Mouse (Mus musculus) MN1 (cell line): Measurements from ENCODE around the gene Tpm4.

Source experiments
- DNase-seq: peaks from one replicate; pipeline ENCODE4 v3.0.0-alpha.2; 2016; ENCODE audit warnings: low spot score

Tpm4 gene

DNA sequence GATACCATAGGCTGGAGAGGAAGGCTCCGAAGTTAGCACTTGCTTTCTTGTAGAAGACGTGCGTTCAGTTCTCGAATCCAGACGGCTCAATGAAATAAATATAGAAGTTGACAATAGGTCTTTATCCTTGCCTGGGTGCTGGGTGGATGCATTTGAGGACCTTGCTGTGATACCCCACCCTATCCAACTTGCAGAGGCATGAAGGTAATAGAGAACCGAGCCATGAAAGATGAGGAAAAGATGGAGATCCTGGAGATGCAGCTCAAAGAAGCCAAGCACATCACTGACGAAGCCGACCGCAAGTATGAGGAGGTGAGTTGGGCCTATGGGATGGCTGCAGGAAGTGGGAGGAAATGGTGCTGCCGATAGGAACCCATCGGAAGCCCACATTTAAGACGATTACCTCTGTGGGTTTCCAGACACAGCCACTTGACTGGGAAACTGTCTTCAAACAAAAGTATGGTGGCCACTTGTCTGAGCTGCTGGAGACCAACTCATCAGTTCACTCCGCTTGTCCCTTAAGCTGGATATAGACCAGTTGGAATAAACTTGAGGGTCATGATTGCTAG, 8.6 kb downstream of the Tpm4 start:
- no peak for DNase-seq

DNA sequence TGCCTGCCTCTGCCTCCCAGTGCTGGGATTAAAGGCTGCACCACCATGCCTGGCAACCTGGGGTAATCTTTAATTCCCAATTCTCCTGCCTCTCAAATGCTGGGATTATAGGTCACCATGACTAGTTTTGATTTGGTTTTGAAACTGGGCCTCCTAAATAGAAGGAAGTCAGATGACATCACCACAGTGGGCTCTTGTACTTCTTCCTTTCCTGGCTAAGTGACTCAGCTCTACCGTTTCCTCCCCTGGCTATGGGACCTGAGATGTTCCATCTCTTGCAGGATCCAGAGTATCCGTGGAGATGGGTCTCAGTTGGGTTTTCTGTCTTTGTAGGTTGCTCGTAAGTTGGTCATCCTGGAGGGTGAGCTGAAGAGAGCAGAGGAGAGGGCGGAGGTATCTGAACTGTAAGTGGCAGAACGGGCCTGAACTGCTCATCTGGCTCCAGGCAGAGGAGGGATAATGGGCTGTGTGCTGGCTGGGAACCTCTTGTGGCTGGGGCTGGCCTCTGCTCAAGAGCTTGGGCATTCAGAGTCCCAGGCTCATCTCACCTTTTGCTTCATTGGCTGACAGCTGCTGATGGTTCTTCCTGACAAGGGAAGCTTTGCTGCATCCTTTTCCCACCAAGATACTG, 9.7 kb downstream of the Tpm4 start:
- DNase-seq: no peak

DNA sequence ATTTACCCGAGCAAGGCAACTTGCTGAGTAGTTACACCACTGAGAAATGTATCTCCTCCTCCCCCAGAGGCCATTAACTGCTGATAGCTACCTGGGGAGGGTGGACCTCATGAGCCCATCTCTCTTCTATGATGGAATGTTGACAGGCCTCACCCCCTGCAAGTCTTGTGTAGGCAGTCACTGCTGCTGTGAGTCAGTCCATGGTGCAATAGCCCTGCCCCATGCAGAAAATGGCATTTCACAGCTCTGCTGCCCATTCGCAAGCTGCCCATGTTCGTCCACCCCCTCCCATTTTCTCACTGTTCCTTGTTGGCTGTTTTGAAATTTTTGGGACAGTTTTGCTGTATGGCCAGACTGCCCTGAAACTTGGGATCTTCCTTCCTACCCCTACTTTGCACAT, 10.7 kb downstream of the Tpm4 start:
- DNase-seq: no peak

DNA sequence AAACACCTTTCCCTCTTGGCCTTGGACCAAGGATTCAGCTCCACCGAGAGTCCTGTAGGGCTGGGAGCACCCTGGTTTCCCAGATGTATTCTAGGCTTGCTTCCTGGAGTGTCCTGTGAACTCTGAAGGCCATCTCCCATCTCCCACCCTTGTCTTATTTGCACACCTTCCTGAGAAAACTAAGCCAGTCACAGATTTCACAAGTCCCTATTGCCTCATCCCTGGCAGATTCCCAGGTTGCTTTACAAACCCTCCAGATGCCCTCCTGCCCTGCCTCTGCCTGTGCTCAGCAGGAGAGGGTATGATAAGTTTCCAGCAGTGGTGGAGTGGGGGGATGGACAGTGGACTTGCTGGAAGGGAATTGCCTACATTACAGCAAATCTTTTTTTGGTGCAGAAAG, 11.3 kb downstream of the Tpm4 start:
- peak; percentile 50 for DNase-seq

DNA sequence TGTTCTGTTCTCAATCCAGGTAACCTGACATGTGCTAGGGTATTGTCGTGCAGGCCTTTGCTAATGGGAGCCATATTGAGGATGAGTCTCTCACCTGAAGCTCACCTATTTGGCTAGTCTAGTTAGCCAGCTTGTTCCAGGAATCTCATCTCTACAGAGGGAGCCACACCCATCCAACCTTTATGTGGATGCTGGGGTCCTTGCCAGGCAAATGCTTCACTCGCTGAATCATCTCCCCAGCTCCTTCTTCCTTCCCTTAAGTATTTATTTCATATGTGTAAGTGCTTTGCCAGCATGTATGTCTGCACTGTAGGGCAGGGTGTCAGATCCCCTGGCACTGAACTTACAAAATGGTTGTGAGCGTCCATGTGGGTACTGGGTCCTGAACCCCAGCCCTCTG, 11.8 kb downstream of the Tpm4 start:
- no peak for DNase-seq

DNA sequence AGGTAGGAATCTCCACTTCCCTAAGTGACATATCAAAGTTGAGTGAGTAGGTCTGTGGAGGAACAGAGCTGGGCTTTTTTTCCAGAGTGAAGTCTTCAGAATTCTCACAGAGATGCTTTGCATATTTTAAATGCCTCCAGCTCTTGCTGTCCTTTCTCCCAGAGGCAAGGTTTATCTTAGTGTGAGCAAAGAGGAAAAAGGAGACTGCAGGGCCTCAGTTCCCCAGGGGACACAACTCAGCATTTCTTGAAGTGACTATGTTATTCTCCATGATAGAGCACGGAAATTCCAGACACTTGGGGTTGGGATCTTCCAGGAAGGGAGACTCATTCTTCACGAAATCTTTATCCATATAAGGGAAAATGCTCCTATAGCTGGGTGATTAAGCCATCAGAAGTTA, 12.5 kb downstream of the Tpm4 start:
- DNase-seq: no peak

DNA sequence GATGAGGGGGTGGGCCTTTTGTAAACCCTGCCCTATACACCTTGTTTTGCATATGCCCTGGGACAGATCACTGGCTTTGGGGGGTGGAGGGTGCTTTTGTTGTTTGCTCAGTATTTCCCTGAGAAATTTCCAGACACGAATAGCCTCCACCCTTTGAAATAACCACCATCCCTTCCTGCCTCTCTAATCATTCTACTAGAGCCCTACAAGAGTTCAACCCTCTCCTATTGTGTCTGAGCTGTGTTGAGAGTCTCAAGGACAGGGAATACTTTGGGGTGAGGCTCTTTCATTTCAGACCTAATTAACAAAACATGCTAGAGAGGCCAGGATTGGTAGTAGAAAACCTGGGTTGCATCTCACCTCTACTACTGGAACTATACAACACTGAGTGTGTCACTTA, 14.3 kb downstream of the Tpm4 start:
- DNase-seq: no peak

DNA sequence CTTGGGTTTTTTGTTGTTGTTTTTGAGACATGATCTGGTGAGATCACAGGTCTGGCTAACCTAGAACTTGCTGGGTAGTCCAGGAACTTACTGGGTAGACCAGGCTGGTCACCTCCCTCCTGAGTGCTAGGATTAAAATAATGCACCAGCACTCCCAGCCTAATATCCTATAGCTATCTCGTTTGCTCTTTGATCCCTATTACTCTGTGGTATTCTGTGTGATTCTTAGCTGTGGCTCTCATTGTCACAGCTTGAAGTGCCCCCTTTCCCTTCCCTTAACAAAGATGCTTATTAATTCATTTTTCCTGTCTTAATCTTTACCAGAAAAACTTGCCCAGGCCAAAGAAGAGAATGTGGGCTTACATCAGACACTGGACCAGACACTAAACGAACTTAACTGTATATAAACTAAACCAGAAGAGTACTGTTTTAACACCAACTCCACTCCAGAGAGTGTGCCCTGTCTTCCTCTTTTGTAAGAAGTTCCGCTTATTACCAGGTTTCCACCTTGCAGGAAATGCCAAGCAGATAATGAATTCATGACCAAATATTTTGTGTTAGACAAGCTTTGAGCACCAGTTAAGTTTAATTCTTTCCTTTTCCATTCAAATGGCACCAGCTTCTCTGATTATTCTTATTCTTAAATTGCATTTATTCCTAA, 16.8 kb downstream of the Tpm4 start:
- no peak for DNase-seq

DNA sequence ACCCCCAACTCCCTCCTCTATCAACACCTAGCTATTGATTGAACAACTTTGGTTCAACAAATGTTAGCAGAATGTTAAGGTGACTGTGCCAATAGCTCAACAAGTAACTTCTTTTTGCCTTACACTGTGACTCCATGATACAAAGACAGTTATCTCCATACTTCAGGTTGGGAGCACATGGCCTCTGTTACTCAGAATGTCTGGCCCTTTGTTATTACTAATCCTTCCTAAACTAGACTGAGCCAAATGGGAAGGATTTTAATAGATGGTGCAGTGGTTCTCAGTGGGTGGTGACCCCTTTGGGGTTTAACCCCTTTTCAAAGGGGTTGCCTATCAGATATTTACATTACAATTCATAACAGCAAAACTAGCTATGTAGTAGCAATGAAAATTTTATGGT, 18.6 kb downstream of the Tpm4 start:
- no peak for DNase-seq

DNA sequence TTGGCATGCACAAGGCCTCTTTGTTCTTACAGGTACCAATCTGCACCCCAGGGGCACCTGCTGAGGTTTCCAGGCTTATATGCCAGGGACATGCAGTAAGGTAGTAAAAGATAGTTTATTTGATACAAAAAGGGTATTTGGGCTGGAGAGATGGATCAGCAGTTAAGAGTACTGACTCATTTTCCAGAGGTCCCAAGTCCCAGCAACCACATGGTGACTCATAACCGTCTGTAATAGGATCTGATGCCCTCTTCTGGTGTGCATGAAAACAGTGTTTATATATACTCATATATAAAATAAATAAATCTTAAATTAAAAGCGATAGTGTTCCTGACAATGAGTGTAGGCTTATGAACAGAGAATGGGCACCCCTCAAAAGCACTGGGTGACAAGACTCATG, 23.3 kb downstream of the Tpm4 start:
- DNase-seq: no peak

DNA sequence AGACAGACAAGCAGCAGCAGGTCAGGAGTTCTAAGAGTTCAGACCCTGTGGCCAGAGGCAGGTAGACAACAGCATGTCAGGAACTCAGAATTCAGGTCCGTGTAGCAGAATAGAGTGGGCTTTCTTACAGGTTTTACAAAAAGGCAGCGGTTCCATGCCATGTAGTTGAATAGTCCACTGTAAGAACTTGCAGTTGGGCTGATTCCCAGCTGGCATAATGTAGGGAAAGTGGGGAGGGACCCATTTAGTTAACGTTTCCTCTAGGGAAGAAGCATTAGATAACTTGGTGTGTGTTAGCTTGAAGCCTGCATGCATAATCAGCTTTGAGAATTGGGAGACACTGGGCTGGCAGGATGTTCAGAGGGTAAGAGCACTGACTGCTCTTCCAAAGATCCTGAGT, 24.0 kb downstream of the Tpm4 start:
- no peak for DNase-seq

DNA sequence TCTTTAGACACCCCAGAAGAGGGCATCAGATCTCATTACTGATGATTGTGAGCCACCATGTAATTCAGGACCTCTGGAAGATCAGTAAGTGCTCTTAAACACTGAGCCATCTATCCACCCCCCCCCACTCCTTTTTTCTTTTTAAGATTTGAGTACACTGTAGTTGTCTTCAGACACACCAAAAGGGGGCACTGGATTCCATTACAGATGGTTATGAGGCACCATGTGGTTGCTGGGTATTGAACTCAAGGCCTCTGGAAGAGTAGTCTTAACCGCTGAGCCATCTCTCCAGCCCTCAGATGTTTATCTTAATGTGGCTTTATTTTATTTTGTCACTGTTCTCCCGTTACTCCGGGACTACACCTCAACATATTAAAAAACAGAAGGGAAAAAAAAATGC, 25.2 kb downstream of the Tpm4 start:
- DNase-seq: no peak

DNA sequence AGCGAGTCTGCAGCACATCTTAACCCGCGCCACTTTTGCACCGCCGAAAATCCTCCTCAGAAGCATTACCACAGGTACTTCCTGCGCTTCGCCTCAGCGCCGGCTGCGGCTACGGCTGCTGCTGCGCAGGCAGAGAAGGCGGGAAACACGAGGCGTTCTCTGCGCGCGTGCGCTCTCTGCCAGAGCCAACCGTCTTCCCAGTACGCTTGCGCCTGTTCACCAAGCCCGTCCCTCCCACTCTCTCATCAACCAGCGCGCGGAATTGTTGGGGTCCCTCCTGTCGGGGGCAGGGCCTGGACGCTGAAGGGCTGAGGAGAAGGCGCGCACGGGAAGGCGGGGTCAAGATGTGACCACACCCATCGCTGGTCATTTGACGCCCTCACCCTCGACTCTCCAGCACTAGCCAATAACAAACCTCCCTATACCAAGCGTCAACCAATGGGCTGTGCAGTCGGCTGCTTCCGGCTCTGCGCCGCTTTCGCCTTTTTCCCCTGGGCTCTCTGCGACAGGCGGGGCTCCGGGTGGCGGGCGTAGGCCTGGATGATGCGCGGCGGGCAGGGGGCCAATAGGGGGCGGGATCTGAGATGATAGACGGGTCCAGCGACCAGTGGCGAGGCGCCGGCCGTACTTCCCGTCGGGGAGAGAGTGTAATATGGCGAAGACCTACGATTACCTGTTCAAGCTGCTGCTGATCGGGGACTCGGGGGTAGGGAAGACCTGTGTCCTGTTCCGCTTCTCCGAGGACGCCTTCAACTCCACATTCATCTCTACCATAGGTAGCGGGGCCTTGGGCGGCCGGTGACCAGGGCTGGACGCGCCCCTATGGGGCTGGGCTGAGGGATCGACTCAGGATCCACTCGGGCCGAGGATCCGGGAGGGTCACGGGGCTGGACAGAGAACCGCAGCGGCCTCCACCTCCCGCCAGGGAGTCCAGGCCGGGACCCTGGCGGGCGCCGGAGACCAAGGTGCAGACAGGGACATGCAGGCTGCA, 26.2 kb downstream of the Tpm4 start, which contains the start of gene Rab8a:
Gene Rab8a, plus strand, starts transcription at position 494 of the 991 bp plus-strand sequence.
- DNase-seq: peak; percentile 86

DNA sequence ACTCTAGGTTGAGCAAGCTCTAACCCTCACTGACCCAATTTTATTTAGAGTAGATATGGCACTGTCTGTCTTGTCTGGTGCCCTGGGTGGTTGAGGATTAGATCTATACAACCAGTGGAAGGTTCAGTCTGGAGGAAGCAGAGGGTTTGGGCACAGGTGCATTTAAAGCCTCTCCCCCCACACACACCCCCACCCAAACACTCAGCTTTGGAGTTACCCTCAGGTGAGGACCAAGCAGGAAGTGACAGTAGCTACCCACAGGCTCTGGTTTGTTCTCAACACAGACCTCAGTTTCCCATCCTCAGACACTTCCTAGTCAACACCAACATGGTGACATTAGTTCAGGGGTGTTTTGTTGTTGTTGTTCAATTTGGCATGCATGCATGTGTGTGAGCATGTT, 28.0 kb downstream of the Tpm4 start:
- DNase-seq: no peak

DNA sequence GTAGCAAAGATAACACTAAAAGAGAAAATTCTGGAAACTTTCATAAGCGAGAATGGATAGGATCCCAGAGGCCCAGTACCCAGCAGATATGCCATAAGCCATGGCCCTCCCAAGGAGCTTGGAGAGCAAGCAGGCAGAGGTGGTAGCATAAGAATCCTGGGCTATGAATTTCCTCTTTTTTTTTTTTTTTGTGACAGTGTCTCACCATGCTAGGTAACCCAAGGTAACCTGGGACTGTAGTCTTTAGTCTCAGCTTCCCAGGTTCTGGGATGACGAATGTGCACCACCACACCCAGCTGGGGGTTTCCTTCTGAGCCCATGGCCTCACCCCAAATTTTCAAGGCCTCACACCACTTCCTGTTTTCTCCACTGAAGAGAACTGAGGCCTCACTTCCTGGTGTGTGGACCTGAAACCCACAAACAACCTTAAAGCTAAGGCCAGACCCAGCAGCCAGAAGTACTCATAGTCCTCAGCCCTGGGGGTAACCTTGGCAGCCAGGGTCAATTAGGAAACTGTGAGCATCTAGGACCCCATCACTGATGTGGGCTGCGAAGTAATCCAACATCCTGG, 34.4 kb downstream of the Tpm4 start:
- DNase-seq: no peak

DNA sequence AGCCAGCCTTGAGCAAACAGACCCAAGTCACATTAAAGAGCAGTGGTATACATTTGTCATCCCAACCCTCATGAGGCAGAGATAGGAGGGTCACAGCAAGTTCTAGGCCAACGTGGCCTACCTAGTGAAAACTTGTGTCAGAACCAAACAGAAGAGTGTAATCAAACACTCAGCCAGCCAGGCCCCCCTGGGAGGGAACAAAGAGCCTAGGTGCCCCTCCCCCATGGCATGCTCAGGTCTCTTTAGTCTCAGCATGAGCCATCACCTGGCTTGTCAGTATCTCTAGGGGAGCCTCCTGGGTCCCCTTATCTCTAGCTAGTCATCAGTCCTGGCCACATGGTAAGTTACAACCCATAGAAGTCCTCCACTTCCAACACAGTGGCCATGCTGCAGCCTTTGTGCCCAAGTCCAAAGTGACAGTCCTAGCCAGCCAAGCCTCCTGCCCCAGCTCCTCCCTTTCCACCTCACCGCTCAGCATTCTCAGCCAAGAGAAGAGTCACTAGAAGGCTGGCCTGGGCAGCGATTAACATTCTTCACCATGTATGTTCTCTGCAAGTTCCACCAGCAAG, 35.0 kb downstream of the Tpm4 start:
- DNase-seq: no peak

DNA sequence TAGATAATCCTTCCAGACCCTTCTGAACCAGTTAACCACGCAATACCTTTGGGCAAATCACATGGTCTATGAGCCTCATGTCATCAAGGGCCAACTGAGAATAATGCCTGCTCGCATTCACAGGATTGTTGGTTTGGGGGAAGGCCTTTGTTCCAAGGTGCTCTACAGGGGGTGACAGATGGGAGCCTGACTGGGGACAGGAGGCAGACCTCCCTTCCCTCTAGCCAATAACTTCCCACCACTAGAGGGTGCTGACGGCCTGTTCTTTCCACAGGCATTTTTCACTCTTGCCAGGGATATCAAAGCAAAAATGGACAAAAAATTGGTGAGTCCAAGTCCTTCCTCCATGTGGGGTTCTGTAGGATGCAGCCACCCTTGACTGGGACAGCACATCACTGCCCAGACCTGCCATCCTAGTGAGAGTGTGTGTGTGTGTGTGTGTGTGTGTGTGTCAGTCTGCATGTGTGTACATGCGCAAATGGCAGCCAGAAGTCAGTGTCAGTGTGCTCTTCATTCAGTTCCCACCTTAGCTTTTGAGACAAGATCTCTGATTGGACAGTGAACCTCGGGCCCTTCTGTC, 42.7 kb downstream of the Tpm4 start:
- DNase-seq: peak; percentile 83

DNA sequence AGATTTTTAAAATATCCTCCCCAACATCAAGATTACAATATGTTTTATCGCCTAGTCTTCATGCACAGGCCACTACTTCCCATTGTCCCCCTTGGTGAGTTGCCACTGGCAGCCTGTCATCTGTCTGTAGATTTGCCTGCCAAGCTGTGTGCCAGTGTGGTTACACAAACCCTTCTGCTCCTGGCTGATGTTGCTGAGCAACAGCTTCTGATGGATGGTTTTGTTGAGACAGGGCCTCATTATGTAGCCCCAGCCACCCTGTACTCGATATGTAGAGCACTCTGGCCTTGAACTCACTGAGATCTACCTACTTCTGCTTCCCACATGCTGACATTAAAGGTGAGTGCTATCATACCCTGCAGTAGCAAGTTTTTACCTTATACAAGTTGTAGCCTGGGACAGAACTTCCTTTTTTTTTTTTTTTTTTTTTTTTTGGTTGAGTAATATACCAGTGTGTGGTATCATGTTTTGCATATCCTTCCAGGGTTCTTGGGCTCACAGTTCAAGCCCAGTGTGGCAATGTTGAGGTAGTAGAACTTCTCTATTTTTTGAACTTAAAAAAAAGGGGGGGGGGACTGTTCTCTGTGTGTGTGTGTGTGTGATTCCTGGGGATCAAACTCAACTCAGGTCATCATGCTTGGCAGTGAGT, 48.9 kb downstream of the Tpm4 start:
- no peak for DNase-seq

DNA sequence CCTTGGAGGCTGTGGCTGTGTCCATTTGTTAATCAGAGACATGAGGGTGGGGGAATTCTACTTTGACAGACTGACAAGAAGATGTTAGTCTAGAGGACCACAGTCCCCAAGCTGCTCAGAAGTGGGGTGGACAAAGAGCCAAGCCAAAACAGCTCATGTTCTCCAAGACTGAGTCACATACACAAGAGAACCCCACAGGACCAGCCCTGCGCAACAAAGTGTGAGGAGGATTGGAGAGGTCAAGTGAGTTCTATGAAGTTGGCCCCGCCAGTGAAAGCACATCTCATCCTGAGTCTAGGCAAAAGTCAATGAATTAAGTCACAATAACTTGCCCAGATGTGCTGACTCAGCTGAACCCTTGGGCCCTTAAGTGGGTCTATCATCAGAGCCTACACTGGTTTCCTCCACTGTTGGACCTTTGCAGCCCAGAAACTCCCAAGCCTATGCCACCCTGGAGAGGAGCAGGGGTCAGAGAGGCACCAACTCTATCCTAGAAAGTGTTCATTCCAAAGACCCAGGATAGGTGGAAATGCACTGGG, 53.1 kb downstream of the Tpm4 start:
- no peak for DNase-seq

DNA sequence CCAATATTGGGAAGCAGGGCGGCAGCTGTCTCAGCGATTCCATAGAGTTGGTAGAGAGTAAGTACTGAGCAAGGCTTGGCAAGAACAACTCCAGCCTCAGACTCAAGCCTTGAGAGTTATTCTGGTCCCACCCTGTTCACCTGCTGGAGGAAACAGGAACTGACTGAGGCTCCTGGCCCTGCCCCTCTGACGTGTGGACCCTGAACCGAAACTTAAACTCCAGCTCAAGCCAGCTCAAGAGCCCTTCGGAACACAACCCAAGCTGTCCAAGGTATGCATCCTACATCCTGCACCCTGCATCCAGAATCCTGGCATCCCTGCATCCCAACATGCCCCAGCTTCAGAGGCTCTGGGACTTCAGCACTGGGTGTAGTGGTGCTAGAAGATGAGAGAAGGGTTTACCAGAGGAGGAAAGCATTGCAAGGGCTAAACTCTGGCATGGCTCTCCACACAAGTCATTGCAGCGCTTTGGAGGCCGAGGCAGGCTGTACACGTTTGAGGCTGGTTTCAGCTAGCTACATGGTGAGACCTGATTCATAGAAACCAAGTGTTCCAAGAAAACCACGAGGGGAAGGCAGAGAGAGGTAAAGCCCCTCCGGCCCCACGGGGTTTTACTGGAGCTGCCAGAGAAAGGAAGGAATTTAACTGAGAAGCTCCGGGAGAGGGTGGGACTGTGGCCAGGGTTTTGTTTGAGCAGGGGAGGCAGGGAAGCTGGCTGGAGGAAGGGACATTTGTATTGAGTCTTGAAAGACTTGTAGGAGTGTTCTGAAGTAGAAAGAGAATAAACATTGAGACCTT, 54.8 kb downstream of the Tpm4 start, which contains the start of gene Hsh2d:
Gene Hsh2d, plus strand, starts transcription at position 222 of the 798 bp plus-strand sequence.
- no peak for DNase-seq
